Mouse (Mus musculus): ENCODE measurements around the gene Hist2h3b. TPM values are rescaled to one million over a fixed set of nuclear protein-coding genes. Genes with fewer than 3 reads are reported as not detected.
"Not testable (repeated sequence)": the region's sequence is repeated elsewhere in the genome, so short reads cannot be mapped to it uniquely, and the experiment has no call there.

The Hist2h3b gene
- 10 to 100 TPM; 32.1 to 53.8 (median 35.1) TPM for total RNA-seq (2022)

GRCm38 (mm10) chr3:96268051-96268775 is at the start of gene Hist2h3b:
Hist2h3b (plus strand) TSS chr3:96268654.
- DNase-seq (ENCODE audit: low spot score in 2 of 2), result peak; percentile 79 to 86

DNA sequence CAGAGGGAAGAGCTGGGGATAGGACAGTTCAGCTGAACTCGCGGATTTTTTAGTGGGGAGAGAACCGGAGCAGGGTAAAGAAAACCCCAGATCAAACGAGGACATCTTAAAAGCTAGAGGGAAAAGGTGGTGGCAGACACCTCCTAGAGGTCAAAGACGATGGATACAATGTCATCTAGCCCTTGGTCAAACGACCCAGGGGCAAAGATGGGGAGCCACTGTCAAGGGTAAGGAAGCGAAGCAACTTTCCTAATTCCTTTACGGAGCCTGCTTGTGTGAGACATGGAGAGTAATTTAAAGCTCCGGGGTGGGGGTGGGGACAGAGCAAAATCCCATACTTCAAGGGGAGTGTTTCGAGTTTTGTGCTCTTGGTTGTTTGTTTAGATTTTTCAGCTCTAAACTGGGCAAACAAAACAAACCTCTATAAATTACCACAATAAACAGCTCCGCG is 49.2 kb upstream of the Hist2h3b start:
- DNase-seq (ENCODE audit: low spot score in 2 of 2), result no peak

GRCm38 (mm10) chr3:96219661-96220130 is 48.8 kb upstream of the Hist2h3b start, which contains the start of the genes Bola1 and Hist2h2ab:
Bola1 (minus strand) TSS chr3:96219709.
Hist2h2ab (plus strand) TSS chr3:96219865.
- DNase-seq (ENCODE audit: low spot score in 2 of 2), result peak; percentile 74 to 82

DNA sequence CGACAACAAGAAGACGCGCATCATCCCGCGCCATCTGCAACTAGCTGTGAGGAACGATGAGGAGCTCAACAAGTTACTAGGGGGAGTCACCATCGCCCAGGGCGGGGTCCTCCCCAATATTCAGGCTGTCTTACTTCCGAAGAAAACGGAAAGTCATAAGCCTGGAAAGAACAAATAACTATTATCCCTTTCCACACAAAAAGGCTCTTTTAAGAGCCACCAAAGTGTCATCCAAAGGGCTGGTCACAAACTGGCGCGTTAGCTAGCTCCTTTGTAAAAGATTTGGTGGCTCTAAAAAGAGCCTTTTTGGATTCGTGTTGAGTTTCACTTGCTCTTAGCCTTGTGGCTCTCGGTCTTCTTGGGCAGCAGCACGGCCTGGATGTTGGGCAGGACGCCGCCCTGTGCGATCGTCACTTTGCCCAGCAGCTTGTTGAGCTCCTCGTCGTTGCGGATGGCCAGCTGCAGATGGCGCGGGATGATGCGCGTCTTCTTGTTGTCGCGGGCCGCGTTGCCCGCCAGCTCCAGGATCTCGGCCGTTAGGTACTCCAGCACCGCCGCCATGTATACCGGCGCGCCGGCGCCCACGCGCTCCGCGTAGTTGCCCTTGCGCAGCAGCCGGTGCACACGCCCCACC is 48.2 kb upstream of the Hist2h3b start:
- DNase-seq (ENCODE audit: low spot score in 2 of 2), result not testable (repeated sequence)

DNA sequence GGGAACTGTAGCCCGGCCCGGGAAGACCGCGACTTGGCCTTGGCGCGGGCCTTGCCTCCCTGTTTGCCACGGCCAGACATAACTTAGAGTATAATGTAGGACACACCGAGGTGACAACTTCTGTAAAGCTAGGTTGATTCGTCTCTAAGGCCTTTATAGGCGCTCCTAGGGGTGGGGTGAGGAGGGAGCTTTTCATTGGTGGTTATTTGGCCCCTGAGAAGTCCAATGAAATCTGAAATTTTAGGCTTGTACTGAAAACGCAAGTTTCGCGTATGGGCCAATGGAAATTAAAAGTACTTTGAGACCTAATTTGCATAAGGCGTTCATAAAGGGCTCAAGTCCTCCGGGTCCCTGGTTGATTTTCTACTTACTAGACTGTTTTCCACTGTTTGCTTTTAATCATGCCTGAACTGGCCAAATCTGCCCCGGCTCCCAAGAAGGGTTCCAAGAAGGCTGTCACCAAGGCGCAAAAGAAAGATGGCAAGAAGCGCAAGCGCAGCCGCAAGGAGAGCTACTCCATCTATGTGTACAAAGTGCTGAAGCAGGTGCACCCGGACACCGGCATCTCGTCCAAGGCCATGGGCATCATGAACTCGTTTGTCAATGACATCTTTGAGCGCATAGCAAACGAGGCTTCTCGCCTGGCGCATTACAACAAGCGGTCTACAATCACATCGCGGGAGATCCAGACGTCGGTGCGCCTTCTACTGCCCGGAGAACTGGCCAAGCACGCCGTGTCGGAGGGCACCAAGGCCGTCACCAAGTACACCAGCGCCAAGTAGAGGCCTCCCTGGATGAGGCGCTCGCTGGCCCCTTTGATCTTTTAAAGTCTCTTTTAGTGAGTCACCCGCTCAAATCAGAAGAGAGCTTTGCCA is 47.5 kb upstream of the Hist2h3b start, which contains the start of the genes Hist2h2ac and Hist2h2be:
Hist2h2ac (minus strand) TSS at position 116 of the 875 bp plus-strand sequence.
Hist2h2be (plus strand) TSS at position 355 of the 875 bp plus-strand sequence.
- DNase-seq (ENCODE audit: low spot score in 2 of 2), result peak; percentile 92

DNA sequence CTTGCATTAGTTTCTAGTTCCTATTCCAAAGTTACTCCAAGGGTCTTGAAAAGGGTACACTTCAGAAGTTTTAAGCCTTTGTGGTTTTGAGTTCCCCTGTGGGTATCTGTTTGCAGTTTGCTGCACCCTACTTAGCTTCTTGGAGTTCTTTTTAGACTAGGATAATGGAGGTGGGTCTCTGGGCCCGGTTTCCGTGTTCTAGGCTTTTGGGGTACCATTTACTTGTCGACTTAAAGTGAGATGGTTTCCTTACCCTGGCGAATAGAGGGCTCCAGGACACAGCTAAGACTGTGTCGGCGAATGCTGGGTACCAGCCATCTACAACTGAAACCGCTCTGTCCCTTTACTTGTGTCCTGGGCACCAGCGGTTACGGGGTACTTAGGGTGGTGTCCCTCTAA is 46.8 kb upstream of the Hist2h3b start:
- DNase-seq (ENCODE audit: low spot score in 2 of 2), result no peak

- DNase-seq (ENCODE audit: low spot score in 2 of 2), result no peak
These were observed 45.7 kb upstream of the Hist2h3b start for GRCm38 (mm10) chr3:96222774-96223173.

DNA sequence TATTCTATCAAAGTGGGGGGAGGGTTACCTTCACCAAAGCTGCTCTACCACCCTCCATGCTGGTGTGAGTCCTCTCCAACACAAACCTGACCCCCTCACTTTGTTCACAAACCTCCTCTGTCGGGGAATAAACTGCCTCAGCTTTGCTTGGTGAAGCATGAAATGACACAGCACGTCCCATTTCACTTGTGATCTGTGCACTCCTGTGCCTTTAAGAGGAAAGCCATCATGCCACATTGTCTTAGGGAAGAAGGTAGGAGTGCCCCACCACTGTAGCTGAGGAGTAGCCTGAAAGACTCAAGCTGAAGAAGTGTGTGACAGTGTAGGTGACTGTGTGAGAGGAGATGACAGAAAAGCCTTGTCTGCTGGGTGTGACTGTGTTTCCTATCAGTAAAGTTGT is 43.0 kb upstream of the Hist2h3b start:
- no peak for DNase-seq (ENCODE audit: low spot score in 2 of 2)

DNA sequence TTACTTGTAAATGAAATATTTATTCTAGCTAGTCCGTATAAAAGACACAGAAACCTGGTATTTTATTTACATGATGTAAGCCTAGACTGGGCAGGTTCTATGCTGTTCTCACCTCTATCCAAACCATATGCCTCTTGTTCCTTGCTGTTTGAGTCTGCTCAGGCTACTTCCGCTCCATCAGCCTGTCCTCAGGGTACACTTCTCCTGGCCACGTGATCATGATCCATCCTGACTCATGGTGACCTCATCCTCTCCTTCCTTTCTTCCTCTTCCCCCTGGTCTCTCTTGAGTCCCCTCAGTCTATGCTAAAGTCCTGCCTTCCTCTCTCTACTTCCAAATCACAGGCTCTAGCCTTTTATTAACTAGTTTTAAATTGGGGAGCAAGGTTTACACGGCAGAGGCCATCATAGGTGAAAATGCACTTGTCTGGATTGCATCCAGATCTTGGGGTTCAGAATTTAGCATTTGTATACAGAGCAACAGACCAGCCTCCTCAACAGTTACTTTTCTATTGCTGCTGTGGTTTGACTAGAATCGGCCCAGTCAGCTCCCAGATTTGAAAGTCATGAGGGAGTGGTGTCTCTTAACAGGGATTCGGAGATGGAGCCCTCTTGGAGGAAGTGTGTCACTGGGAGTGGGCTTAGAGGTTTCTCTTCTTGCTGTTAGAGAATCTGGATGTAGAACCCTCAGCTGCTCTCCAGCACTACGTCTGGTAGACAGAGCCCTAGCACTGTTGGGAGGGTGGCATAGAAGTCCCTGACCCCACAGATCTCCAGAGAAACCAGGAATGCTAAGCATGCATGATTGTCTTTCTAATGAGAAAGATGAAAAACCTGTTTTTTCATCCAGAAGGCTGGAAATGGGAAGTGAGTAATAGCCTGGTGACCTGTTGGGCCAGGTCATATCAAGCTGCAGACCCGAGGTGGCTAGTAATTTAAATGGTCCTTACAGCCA is 41.5 kb upstream of the Hist2h3b start:
- DNase-seq (ENCODE audit: low spot score in 2 of 2), result no peak

GRCm38 (mm10) chr3:96228828-96229227 is 39.6 kb upstream of the Hist2h3b start:
- DNase-seq (ENCODE audit: low spot score in 2 of 2), result no peak

GRCm38 (mm10) chr3:96230404-96230803 is 38.0 kb upstream of the Hist2h3b start:
- DNase-seq (ENCODE audit: low spot score in 2 of 2), result no peak

GRCm38 (mm10) chr3:96230910-96231757 is 37.3 kb upstream of the Hist2h3b start:
- no peak for DNase-seq (ENCODE audit: low spot score in 2 of 2)

- DNase-seq (ENCODE audit: low spot score in 2 of 2), result no peak
These were observed 36.7 kb upstream of the Hist2h3b start for GRCm38 (mm10) chr3:96231758-96232120.

GRCm38 (mm10) chr3:96234914-96235313 is 33.5 kb upstream of the Hist2h3b start:
- DNase-seq (ENCODE audit: low spot score in 2 of 2), result no peak

GRCm38 (mm10) chr3:96235836-96236235 is 32.6 kb upstream of the Hist2h3b start:
- no peak for DNase-seq (ENCODE audit: low spot score in 2 of 2)

- DNase-seq (ENCODE audit: low spot score in 2 of 2), result no peak
These were observed 31.6 kb upstream of the Hist2h3b start for GRCm38 (mm10) chr3:96236834-96237334.

DNA sequence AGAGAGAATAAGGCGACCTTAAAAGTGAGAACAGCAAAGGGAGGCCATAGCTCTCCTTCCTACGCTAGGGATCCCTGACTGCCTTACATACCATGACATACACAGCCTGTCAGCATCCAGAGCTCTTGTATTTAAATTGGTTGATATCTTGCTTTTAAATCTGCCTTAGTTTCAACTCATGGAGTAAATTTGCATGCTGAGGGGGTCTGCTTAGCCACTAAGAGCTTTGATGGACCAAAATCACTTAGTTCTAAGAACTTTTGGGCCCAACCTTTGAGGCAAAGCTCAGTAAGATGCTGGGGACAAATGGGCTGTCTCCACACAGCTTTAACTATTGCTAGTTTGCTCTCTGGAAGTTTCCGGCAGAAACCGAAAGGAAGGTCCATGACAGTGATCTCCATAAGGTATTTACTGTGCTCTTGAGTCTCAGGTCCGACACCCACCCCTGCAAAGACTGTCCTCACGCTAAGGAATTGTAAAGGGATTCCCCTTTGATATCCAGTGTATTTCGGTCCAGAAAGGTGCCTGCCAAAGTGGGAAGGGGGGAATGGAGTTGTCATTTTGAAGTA is 31.0 kb upstream of the Hist2h3b start:
- DNase-seq (ENCODE audit: low spot score in 2 of 2), result no peak

GRCm38 (mm10) chr3:96237904-96238511 is 30.4 kb upstream of the Hist2h3b start:
- DNase-seq (ENCODE audit: low spot score in 2 of 2), result no peak
